12 mouse cellular contexts compared by ENCODE assay signal in genomic region chr2:145011221-145011620, GRCm38 (mm10).
"Had no signal": no experiment of that assay in that cellular context is flagged by ENCODE, and none has a peak within 500 bp of the region (broad histone marks: within the 10 kb centered on the region; RNA-seq: fewer than 3 reads in every experiment).

No protein-coding gene starts in this region.

- H3K4me2 ChIP-seq: liver, embryonic 11.5 days; liver, embryonic 15.5 days; neural tube, embryonic 15.5 days had no signal

- H3K4me3 ChIP-seq: liver, embryonic 15.5 days; myocyte; neural tube, embryonic 15.5 days had no signal

- H3K9me3 ChIP-seq: liver, embryonic 15.5 days; neural tube, embryonic 15.5 days had no signal

- DNase-seq: kidney, postnatal 25 days; left cerebral cortex, postnatal 4 days; lung, adult 2 months; lung, postnatal 36 days; midbrain, embryonic 14.5 days; right cerebral cortex, adult 18-20 months had no signal

- ATAC-seq: lung, postnatal 0 days had no signal

- H3K4me1 ChIP-seq: liver, embryonic 15.5 days; neural tube, embryonic 15.5 days had no signal

- H3K27me3 ChIP-seq: liver, embryonic 15.5 days; neural tube, embryonic 15.5 days had no signal

- H3K9ac ChIP-seq: liver, embryonic 15.5 days; neural tube, embryonic 15.5 days had no signal

- H3K27ac ChIP-seq: liver, embryonic 15.5 days; neural tube, embryonic 15.5 days; stomach, postnatal 0 days had no signal

- H3K36me3 ChIP-seq: liver, embryonic 15.5 days; neural tube, embryonic 15.5 days had no signal
